Mouse (Mus musculus) hindbrain, embryonic 10.5 days (tissue): ENCODE data around the gene Armc7. TPM values are rescaled to one million over a fixed set of nuclear protein-coding genes. Genes with fewer than 3 reads are reported as not detected.
"Not testable (repeated sequence)": the region's sequence is repeated elsewhere in the genome, so short reads cannot be mapped to it uniquely, and the experiment has no call there.

Source experiments
- DNase-seq: peaks from one replicate; pipeline ENCODE4 v3.0.0-alpha.2; 2017; ENCODE audit warnings: low spot score
- H3K27ac ChIP-seq: fragments of 300-500 bp; sonication (generic); 2 replicates; pipeline ENCODE4 v1.5.1; 2016; ENCODE audit warnings: mild to moderate bottlenecking, moderate library complexity
- H3K27me3 ChIP-seq: fragments of 300-500 bp; sonication (generic); 2 replicates; pipeline ENCODE4 v1.6.1; 2016; ENCODE audit warnings: mild to moderate bottlenecking; ENCODE audit not compliant: poor library complexity, insufficient read depth, severe bottlenecking
- H3K36me3 ChIP-seq: fragments of 300-500 bp; sonication (generic); 2 replicates; pipeline ENCODE4 v1.6.1; 2016; ENCODE audit warnings: mild to moderate bottlenecking, moderate library complexity
- H3K4me1 ChIP-seq: fragments of 300-500 bp; sonication (generic); replicated peaks from 2 replicates; pipeline ENCODE4 v1.6.1; 2016; ENCODE audit warnings: mild to moderate bottlenecking
- H3K4me3 ChIP-seq: fragments of 300-500 bp; sonication (generic); 2 replicates; pipeline ENCODE4 v1.5.1; 2016; ENCODE audit warnings: mild to moderate bottlenecking, moderate library complexity
- H3K9me3 ChIP-seq: fragments of 300-500 bp; sonication (generic); 2 replicates; pipeline ENCODE4 v1.6.1; 2016; ENCODE audit warnings: mild to moderate bottlenecking, moderate library complexity
- WGBS: fragments of 180-500 bp; shearing (Covaris S2); methylation state at CpG from one replicate; pipeline ENCODE4 v1.1.7; 2016; 5-methylcytosine and 5-hydroxymethylcytosine counted together
- polyA plus RNA-seq: library from polyadenylated mRNA; unstranded; fragments of >200 nt; fragmentation: Nextera tagmentation; extraction: Ambion mirVana; gene quantifications from 2 replicates; pipeline ENCODE4 v1.2.1, GENCODE M21; 2016

Armc7 gene
- polyA plus RNA-seq, 1 experiment from 2014 or later, result 10.8 TPM

GRCm38 (mm10) chr11:115481553-115482259 lies 6.2 kb downstream of the Armc7 start:
- Histone ChIP-seq H3K4me1 (peaks cover 22% of the 10 kb centered on the region), H3K27me3 (no peaks in the 10 kb centered on the region), H3K9me3 (no peaks in the 10 kb centered on the region), H3K27ac (no peak overlapping the region), H3K4me3 (no peak overlapping the region), H3K36me3 (peaks cover 7% of the 10 kb centered on the region; the same call in 1 of the 2 replicates)
- 86% methylated on average over 6 of the region's 6 CpGs for WGBS
- DNase-seq, result no peak

- no peaks in the 10 kb centered on the region for H3K27me3 ChIP-seq
- no peak overlapping the region for H3K4me3 ChIP-seq
- peaks cover 14% of the 10 kb centered on the region for H3K4me1 ChIP-seq
- no peak for DNase-seq
- peaks cover 7% of the 10 kb centered on the region for H3K36me3 ChIP-seq
- no peak overlapping the region for H3K27ac ChIP-seq
- no peaks in the 10 kb centered on the region for H3K9me3 ChIP-seq
- 73% methylated on average over 11 of the region's 11 CpGs for WGBS
These were observed 7.8 kb downstream of the Armc7 start for GRCm38 (mm10) chr11:115483278-115483677.

GRCm38 (mm10) chr11:115483726-115484125 lies 8.3 kb downstream of the Armc7 start:
- Histone ChIP-seq H3K4me1 (peaks cover 14% of the 10 kb centered on the region), H3K27me3 (no peaks in the 10 kb centered on the region), H3K4me3 (no peak overlapping the region), H3K27ac (no peak overlapping the region), H3K9me3 (no peaks in the 10 kb centered on the region), H3K36me3 (peaks cover 11% of the 10 kb centered on the region)
- WGBS, result 18% methylated on average over 6 of the region's 6 CpGs
- peak; percentile 77 for DNase-seq

GRCm38 (mm10) chr11:115485155-115485554 lies 9.7 kb downstream of the Armc7 start:
- H3K27ac ChIP-seq, result peak overlapping the region; percentile 66
- H3K4me3 ChIP-seq, result 0 out of 2 replicates have a peak overlapping the region, but pooled peaks have one; percentile 18
- 37% methylated on average over 12 of the region's 12 CpGs for WGBS

GRCm38 (mm10) chr11:115488551-115489104 lies 13.2 kb downstream of the Armc7 start:
- peaks cover 29% of the 10 kb centered on the region for H3K36me3 ChIP-seq
- no peaks in the 10 kb centered on the region for H3K9me3 ChIP-seq
- peaks cover 7% of the 10 kb centered on the region for H3K27me3 ChIP-seq
- 85% methylated on average over 19 of the region's 19 CpGs for WGBS
- no peak for DNase-seq
- H3K4me1 ChIP-seq, result peaks cover 44% of the 10 kb centered on the region
- no peak overlapping the region for H3K4me3 ChIP-seq
- H3K27ac ChIP-seq, result no peak overlapping the region

More at GRCm38 (mm10) chr11:115485155-115485554, 9.7 kb downstream of the Armc7 start:
- DNase-seq, result peak; percentile 59
- H3K27me3 ChIP-seq, result no peaks in the 10 kb centered on the region
- H3K9me3 ChIP-seq, result no peaks in the 10 kb centered on the region
- peaks cover 19% of the 10 kb centered on the region for H3K4me1 ChIP-seq
- H3K36me3 ChIP-seq, result peaks cover 26% of the 10 kb centered on the region

GRCm38 (mm10) chr11:115490441-115491355 lies 15.2 kb downstream of the Armc7 start:
- Histone ChIP-seq H3K4me1 (peaks cover 34% of the 10 kb centered on the region), H3K9me3 (no peaks in the 10 kb centered on the region), H3K4me3 (peak overlapping the region; percentile 80), H3K27me3 (peaks cover 7% of the 10 kb centered on the region), H3K27ac (peak overlapping the region; percentile 91), H3K36me3 (peaks cover 29% of the 10 kb centered on the region)
- no peak for DNase-seq
- WGBS, result 28% methylated on average over 25 of the region's 25 CpGs

GRCm38 (mm10) chr11:115491356-115492083 lies 16.1 kb downstream of the Armc7 start, which contains the start of gene Nt5c:
TSS of gene Nt5c (minus strand) at chr11:115491862.
- WGBS, result under 1% methylated on average over 43 of the region's 43 CpGs
- peak within 1 kb of the TSS; percentile 91 for H3K27ac ChIP-seq
- peak within 1 kb of the TSS; percentile 80 for H3K4me3 ChIP-seq
- peaks cover 7% of the 10 kb centered on the region for H3K27me3 ChIP-seq
- peaks cover 30% of the 10 kb centered on the region for H3K4me1 ChIP-seq
- peak; percentile 85 for DNase-seq
- peaks cover 26% of the 10 kb centered on the region for H3K36me3 ChIP-seq
- H3K9me3 ChIP-seq, result no peaks in the 10 kb centered on the region

GRCm38 (mm10) chr11:115492387-115492786 lies 16.9 kb downstream of the Armc7 start:
- Histone ChIP-seq H3K27me3 (peaks cover 7% of the 10 kb centered on the region), H3K9me3 (no peaks in the 10 kb centered on the region), H3K27ac (no peak overlapping the region), H3K4me3 (peak overlapping the region; percentile 80), H3K36me3 (peaks cover 34% of the 10 kb centered on the region), H3K4me1 (peaks cover 30% of the 10 kb centered on the region)
- no peak for DNase-seq
- WGBS, result 43% methylated on average over 6 of the region's 6 CpGs

- DNase-seq, H3K27me3 ChIP-seq, H3K9me3 ChIP-seq, H3K27ac ChIP-seq, H3K4me3 ChIP-seq: not testable (repeated sequence)
- peaks cover 13% of the 10 kb centered on the region for H3K4me1 ChIP-seq
- WGBS, result 90% methylated on average over 9 of the region's 9 CpGs
- H3K36me3 ChIP-seq, result peaks cover 53% of the 10 kb centered on the region
These were observed 21.1 kb downstream of the Armc7 start for GRCm38 (mm10) chr11:115496559-115496958.

- no peak for DNase-seq
- no peak overlapping the region for H3K4me3 ChIP-seq
- no peaks in the 10 kb centered on the region for H3K27me3 ChIP-seq
- 96% methylated on average over 6 of the region's 6 CpGs for WGBS
- H3K4me1 ChIP-seq, result peaks cover 25% of the 10 kb centered on the region
- no peak overlapping the region for H3K27ac ChIP-seq
- peaks cover 98% of the 10 kb centered on the region for H3K36me3 ChIP-seq
- H3K9me3 ChIP-seq, result no peaks in the 10 kb centered on the region
These were observed 27.2 kb downstream of the Armc7 start for GRCm38 (mm10) chr11:115502636-115503035.

- 77% methylated on average over 3 of the region's 3 CpGs for WGBS
These were observed 31.1 kb downstream of the Armc7 start for GRCm38 (mm10) chr11:115506586-115506985.

GRCm38 (mm10) chr11:115508061-115508460 lies 32.6 kb downstream of the Armc7 start:
- no peaks in the 10 kb centered on the region for H3K9me3 ChIP-seq
- peaks cover 56% of the 10 kb centered on the region for H3K36me3 ChIP-seq
- DNase-seq, result no peak
- WGBS, result 89% methylated on average over 2 of the region's 2 CpGs
- H3K4me3 ChIP-seq, result no peak overlapping the region
- peaks cover 73% of the 10 kb centered on the region for H3K4me1 ChIP-seq
- H3K27ac ChIP-seq, result no peak overlapping the region
- H3K27me3 ChIP-seq, result no peaks in the 10 kb centered on the region

More at GRCm38 (mm10) chr11:115506586-115506985, 31.1 kb downstream of the Armc7 start:
- Histone ChIP-seq H3K36me3 (peaks cover 71% of the 10 kb centered on the region), H3K27ac (no peak overlapping the region), H3K9me3 (no peaks in the 10 kb centered on the region), H3K4me1 (peaks cover 58% of the 10 kb centered on the region), H3K4me3 (no peak overlapping the region), H3K27me3 (no peaks in the 10 kb centered on the region)
- DNase-seq, result no peak
